In the genomic region with DNA sequence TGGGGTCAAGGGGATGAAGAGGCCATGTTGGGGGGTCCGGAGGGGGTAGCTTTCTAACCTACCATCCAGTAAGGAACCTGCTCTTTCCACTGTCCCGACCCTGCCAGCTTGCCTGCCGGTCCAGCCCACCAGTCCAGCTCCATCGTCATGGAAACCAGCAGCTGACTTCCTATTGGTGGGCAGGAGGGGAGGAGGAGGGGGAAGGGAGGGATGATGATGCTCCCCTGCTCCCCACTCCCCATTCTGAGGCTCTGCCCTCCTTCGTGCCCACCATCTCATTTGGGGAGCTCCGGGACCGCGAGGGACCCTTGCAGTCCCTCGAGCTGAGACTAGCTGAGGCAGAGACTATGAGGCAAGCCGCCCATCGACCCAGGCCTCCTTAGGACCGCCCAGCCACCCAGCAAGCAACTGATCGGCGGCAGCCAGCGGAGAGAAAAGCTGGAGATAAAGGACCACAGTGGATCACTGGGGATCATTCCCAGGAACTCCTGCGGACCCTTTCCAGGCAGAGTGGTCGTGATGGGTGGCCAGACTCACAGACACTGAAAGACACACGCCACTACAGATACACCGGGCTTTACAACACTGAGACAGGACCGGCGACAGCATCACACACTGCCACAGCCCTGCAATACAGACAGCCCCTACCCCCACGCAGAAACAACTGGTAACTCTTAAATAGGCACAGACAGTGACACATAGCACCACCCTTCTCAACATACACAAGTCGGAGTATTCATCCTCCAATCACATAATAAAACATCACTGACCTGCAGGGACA, we compare ENCODE assay signal across 8 mouse cellular contexts. TPM values are rescaled to one million over a fixed set of nuclear protein-coding genes. Genes with fewer than 3 reads are reported as not detected.
DNase-seq lines count a peak whose midpoint lies in the region; ATAC-seq and TF ChIP-seq lines count a peak whose summit lies in the region.

A gene (plus strand): TSS at position 241 of the 781 bp plus-strand sequence.

- WGBS in limb, embryonic 10.5 days = 7% methylated on average over 23 of the region's 23 CpGs
- WGBS in neural tube, embryonic 13.5 days = 6% methylated on average over 23 of the region's 23 CpGs

- no peak for TF ChIP-seq CTCF in MEL (IDR thresholded peaks at IDR 0.05 in 2 of 3, conservative IDR thresholded peaks at IDR 0.05 in 1 of 3; ENCODE audit: control insufficient read depth in 1 of 3, insufficient read depth in 1 of 3, low read depth in 2 of 3, low read length in 3 of 3, poor library complexity in 1 of 3, severe bottlenecking in 1 of 3)

- TF ChIP-seq EP300 in MEL (IDR thresholded peaks at IDR 0.05; ENCODE audit: low read depth in 1 of 2, low read length in 2 of 2) = no peak

- peaks cover 0 to 2% of the 10 kb centered on the region in 2 experiments; a peak in 1 of 4 replicates for H3K36me3 ChIP-seq in MEL (ENCODE audit: control insufficient read depth in 1 of 2, insufficient read depth in 2 of 2, low read length in 2 of 2)
- H3K36me3 ChIP-seq in limb, embryonic 10.5 days = no peaks in the 10 kb centered on the region
- H3K36me3 ChIP-seq in neural tube, embryonic 13.5 days = no peaks in the 10 kb centered on the region

- H3K9ac ChIP-seq in MEL (ENCODE audit: control insufficient read depth, low read depth, low read length, poor library complexity, severe bottlenecking) = peak within 1 kb of the TSS; percentile 34
- peak within 1 kb of the TSS; percentile 85 for H3K9ac ChIP-seq in neural tube, embryonic 13.5 days

- TF ChIP-seq RAD21 in MEL (IDR thresholded peaks at IDR 0.05; ENCODE audit: low read depth, low read length) = no peak

- no peaks in the 10 kb centered on the region; a peak in 1 of 4 replicates for H3K4me1 ChIP-seq in MEL (ENCODE audit: control insufficient read depth in 1 of 2, insufficient read depth in 2 of 2, low read length in 2 of 2)
- H3K4me1 ChIP-seq in limb, embryonic 10.5 days = peaks cover 30% of the 10 kb centered on the region
- H3K4me1 ChIP-seq in neural tube, embryonic 13.5 days (replicated peaks) = peaks cover 58% of the 10 kb centered on the region

- ATAC-seq in neural tube, embryonic 13.5 days (ENCODE audit: low read depth) = peak; percentile 78

- H3K4me2 ChIP-seq in neural tube, embryonic 13.5 days = peak within 1 kb of the TSS; percentile 96

- H3K79me2 ChIP-seq in MEL (ENCODE audit: control insufficient read depth, insufficient read depth, low read length, poor library complexity) = peaks cover 24% of the 10 kb centered on the region

- H3K27ac ChIP-seq in MEL (ENCODE audit: control insufficient read depth, low read depth, low read length) = peak within 1 kb of the TSS; percentile 64
- no peak within 1 kb of the TSS for H3K27ac ChIP-seq in limb, embryonic 10.5 days
- peak within 1 kb of the TSS; percentile 88 for H3K27ac ChIP-seq in neural tube, embryonic 13.5 days (replicated peaks)

- H3K9me3 ChIP-seq in MEL (replicated peaks; ENCODE audit: insufficient read depth, low read length) = no peaks in the 10 kb centered on the region
- H3K9me3 ChIP-seq in limb, embryonic 10.5 days (replicated peaks) = no peaks in the 10 kb centered on the region
- H3K9me3 ChIP-seq in neural tube, embryonic 13.5 days = no peaks in the 10 kb centered on the region

- peak; percentile 86 for DNase-seq in MEL (ENCODE audit: low read depth, low spot score)
- DNase-seq in cerebellum, adult 9-11 months = peak; percentile 81
- peak; percentile 69 for DNase-seq in frontal cortex, postnatal 14 days (ENCODE audit: low spot score in 2 of 2)
- DNase-seq in limb, embryonic 10.5 days (ENCODE audit: low spot score) = no peak
- DNase-seq in kidney, adult 18-20 months = no peak
- no peak for DNase-seq in gastrocnemius, adult 8-10 months (ENCODE audit: low spot score in 2 of 2)
- no peak for DNase-seq in kidney, postnatal 4 days

- H3K27me3 ChIP-seq in MEL (ENCODE audit: control insufficient read depth in 1 of 2, insufficient read depth in 2 of 2, low read length in 2 of 2) = no peaks in the 10 kb centered on the region
- H3K27me3 ChIP-seq in limb, embryonic 10.5 days (ENCODE audit: low read depth, poor library complexity, severe bottlenecking) = peaks cover 74% of the 10 kb centered on the region
- peaks cover 37% of the 10 kb centered on the region for H3K27me3 ChIP-seq in neural tube, embryonic 13.5 days

- peak in 1 of 2 experiments; percentile 25; a peak in 3 of 4 replicates for TF ChIP-seq POLR2A in MEL (IDR thresholded peaks at IDR 0.05; ENCODE audit: control insufficient read depth in 1 of 2, insufficient read depth in 1 of 2, low read depth in 1 of 2, low read length in 2 of 2, poor library complexity in 1 of 2)

- H3K4me3 ChIP-seq in MEL (ENCODE audit: control insufficient read depth in 1 of 2, insufficient read depth in 1 of 2, low read depth in 2 of 2, low read length in 2 of 2) = no peak within 1 kb of the TSS
- H3K4me3 ChIP-seq in limb, embryonic 10.5 days = peak within 1 kb of the TSS; percentile 32
- peak within 1 kb of the TSS; percentile 68 for H3K4me3 ChIP-seq in neural tube, embryonic 13.5 days

TF ChIP-seq in MEL, 35 proteins besides CTCF, POLR2A, EP300 and RAD21:
- TF ChIP-seq POLR2AphosphoS5 (IDR thresholded peaks at IDR 0.05; ENCODE audit: borderline replicate concordance, low read depth, low read length) (peak; percentile 99), TAL1 (IDR thresholded peaks at IDR 0.05; ENCODE audit: low read length) (no peak)

RNA-seq across cellular contexts. Expression of the gene that starts here (rescaled TPM):
- 3.7 and 5.2 TPM in 2 replicates for total RNA-seq in MEL (2012; rRNA removed)
- 1 to 10 TPM in 1 of 2 experiments, not detected in 1; 8.6 TPM for polyA plus RNA-seq in MEL (2012; ENCODE audit: insufficient read depth in 1 of 2, insufficient read length in 2 of 2, low read depth in 1 of 2, low replicate concordance in 2 of 2, missing spikeins in 1 of 2)
- 0.74 and 2.9 TPM in 2 replicates for polyA plus RNA-seq in limb, embryonic 10.5 days (2016; fragmentation: Nextera tagmentation; extraction: Ambion mirVana)
- polyA plus RNA-seq in neural tube, embryonic 13.5 days (2015; fragmentation: Nextera tagmentation; extraction: Ambion mirVana) = 24.9 and 27.0 TPM in 2 replicates
- not detected for total RNA-seq in gastrocnemius, adult 8-10 months (2022)

Comparison
In these comparisons a context has a peak if more than half of its experiments do, and no peak if none do; other contexts are left out.
1. DNase-seq: peak in MEL (single experiment), cerebellum, adult 9-11 months (single experiment) and frontal cortex, postnatal 14 days (2 of 2); none in limb, embryonic 10.5 days (single experiment), kidney, adult 18-20 months (single experiment), gastrocnemius, adult 8-10 months (0 of 2) and kidney, postnatal 4 days (0 of 2).
2. H3K4me3 ChIP-seq: peak in limb, embryonic 10.5 days (single experiment) and neural tube, embryonic 13.5 days (single experiment); none in MEL (0 of 2).